Mouse (Mus musculus): Measurements from ENCODE around the gene Orc3. TPM values are rescaled to one million over a fixed set of nuclear protein-coding genes. Genes with fewer than 3 reads are reported as not detected.

The Orc3 gene
- 84.9 TPM in 2 replicates for polyA plus RNA-seq (2015; fragmentation: Nextera tagmentation; extraction: Ambion mirVana)

DNA sequence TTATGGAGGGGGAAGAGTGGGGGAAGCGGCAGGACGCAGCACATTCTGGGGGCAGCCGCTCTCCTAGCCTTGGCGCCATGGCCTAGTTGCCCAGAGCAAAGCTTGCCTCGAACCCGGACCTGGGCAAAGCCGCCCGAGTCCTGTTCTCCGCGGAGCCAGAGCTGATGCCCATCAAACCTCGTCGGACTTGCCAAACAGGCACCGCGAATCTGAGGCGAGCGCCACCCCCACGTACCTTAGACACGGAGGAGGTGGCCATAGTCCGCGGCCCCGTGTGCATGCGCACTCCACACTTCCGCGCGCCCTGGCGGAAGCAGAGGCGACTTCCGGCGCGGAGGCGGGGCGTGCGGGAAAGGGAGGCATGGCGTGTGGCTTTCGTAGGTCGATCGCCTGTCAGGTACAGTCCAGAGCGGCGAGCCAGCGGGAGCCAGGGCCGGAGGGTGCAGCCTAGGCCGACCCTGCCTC is at the start of gene Orc3, which contains the start of gene Rars2:
TSS of gene Orc3 (minus strand) at position 315 of the 465 bp plus-strand sequence.
TSS of gene Rars2 (plus strand) at position 328 of the 465 bp plus-strand sequence.
- under 1% methylated on average over 38 of the region's 42 CpGs for WGBS
- peak within 1 kb of the TSS; percentile 92 for H3K27ac ChIP-seq (ENCODE audit: low read length)
- H3K4me2 ChIP-seq (ENCODE audit: low read depth, low read length) = peak within 1 kb of the TSS; percentile 64
- H3K9ac ChIP-seq (ENCODE audit: low read length) = peak within 1 kb of the TSS; percentile 94
- peak within 1 kb of the TSS; percentile 89 for H3K4me3 ChIP-seq (ENCODE audit: low read length)
- H3K9me3 ChIP-seq (ENCODE audit: control insufficient read depth, low read length) = no peaks in the 10 kb centered on the region
- peaks cover 15% of the 10 kb centered on the region for H3K4me1 ChIP-seq (replicated peaks; ENCODE audit: control insufficient read depth, insufficient read depth, low read length)
- H3K27me3 ChIP-seq (ENCODE audit: control insufficient read depth, insufficient read depth, low read depth, low read length) = no peaks in the 10 kb centered on the region
- ATAC-seq (ENCODE audit: low read depth) = peak; percentile 99
- no peaks in the 10 kb centered on the region for H3K36me3 ChIP-seq (ENCODE audit: control insufficient read depth, insufficient read depth, low read length)

DNA sequence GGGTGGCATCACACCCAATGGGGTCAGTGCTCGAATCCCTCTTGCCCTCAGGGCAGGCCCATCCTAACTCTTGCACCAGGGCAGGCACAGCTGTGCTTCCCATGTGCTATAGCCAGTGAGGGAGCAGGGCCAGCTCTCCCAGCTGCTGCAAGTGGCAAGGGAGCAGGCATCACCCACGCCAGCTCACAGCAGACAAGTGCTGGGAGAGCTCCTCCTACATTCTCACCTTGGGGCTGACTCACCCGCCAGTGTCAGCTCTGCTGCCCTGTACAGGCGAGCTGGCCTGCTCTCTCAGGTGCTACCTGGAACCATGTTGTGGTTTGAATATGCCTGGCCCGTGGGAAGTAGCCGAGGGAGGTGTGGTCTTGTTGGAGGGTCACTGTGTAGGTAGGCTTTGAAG is 47.2 kb upstream of the Orc3 start:
- no peak for ATAC-seq (ENCODE audit: low read depth)
- no peak overlapping the region for H3K9ac ChIP-seq (ENCODE audit: low read length)
- H3K27ac ChIP-seq (ENCODE audit: low read length) = no peak overlapping the region
- 75% methylated on average over 6 of the region's 6 CpGs for WGBS
- H3K27me3 ChIP-seq (ENCODE audit: control insufficient read depth, insufficient read depth, low read depth, low read length) = no peaks in the 10 kb centered on the region
- H3K36me3 ChIP-seq (ENCODE audit: control insufficient read depth, insufficient read depth, low read length) = peaks cover 43% of the 10 kb centered on the region
- no peak overlapping the region for H3K4me2 ChIP-seq (ENCODE audit: low read depth, low read length)
- no peaks in the 10 kb centered on the region for H3K4me1 ChIP-seq (replicated peaks; ENCODE audit: control insufficient read depth, insufficient read depth, low read length)
- no peaks in the 10 kb centered on the region for H3K9me3 ChIP-seq (ENCODE audit: control insufficient read depth, low read length)
- H3K4me3 ChIP-seq (ENCODE audit: low read length) = no peak overlapping the region

DNA sequence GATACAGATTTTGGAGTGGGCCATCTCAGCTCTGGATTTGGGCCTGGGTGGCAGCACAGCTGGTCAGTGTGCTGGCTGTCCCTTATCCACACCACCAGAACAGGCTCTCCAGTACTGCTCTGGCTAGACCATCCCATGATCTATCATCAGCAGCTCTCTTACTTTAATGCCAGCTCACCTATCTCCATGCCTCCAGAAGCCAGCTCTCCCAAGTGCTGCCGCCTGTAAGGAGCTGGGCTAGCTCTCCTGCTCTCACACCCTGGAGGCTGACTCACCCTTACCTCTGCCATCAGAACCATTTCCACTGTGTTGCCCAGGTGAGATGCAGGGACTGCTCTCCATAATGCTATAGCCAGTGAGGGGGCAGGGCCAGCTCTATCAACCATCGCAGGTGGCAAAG is 46.8 kb upstream of the Orc3 start:
- Histone ChIP-seq H3K9me3 (ENCODE audit: control insufficient read depth, low read length) (no peaks in the 10 kb centered on the region), H3K4me2 (ENCODE audit: low read depth, low read length) (no peak overlapping the region), H3K4me1 (replicated peaks; ENCODE audit: control insufficient read depth, insufficient read depth, low read length) (no peaks in the 10 kb centered on the region), H3K36me3 (ENCODE audit: control insufficient read depth, insufficient read depth, low read length) (peaks cover 44% of the 10 kb centered on the region), H3K9ac (ENCODE audit: low read length) (no peak overlapping the region), H3K27ac (ENCODE audit: low read length) (no peak overlapping the region), H3K4me3 (ENCODE audit: low read length) (no peak overlapping the region), H3K27me3 (ENCODE audit: control insufficient read depth, insufficient read depth, low read depth, low read length) (no peaks in the 10 kb centered on the region)
- ATAC-seq (ENCODE audit: low read depth) = no peak
- 87% methylated on average over 2 of the region's 2 CpGs for WGBS

DNA sequence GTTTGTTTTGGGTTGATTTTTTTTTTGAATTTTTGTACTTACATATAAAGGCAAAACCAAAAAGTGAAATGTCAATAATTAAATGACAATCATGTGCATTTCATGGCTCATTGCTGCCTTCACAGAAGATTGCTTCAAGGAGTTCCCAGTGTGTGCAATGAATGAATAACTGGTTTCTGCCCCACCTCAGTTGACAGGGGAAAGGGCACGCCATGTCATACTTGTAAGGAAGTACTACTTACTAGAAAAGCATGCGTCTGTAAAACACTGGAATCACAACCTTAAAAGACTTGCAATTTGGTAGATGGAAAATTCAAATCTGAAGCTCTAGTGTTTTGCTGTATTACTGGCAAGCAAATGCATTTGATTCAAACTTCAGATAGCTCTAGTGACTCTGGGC is 44.3 kb upstream of the Orc3 start:
- Histone ChIP-seq H3K9ac (ENCODE audit: low read length) (no peak overlapping the region), H3K4me1 (replicated peaks; ENCODE audit: control insufficient read depth, insufficient read depth, low read length) (no peaks in the 10 kb centered on the region), H3K4me3 (ENCODE audit: low read length) (no peak overlapping the region), H3K27me3 (ENCODE audit: control insufficient read depth, insufficient read depth, low read depth, low read length) (no peaks in the 10 kb centered on the region), H3K36me3 (ENCODE audit: control insufficient read depth, insufficient read depth, low read length) (peaks cover 41% of the 10 kb centered on the region), H3K27ac (ENCODE audit: low read length) (no peak overlapping the region), H3K4me2 (ENCODE audit: low read depth, low read length) (no peak overlapping the region), H3K9me3 (ENCODE audit: control insufficient read depth, low read length) (no peaks in the 10 kb centered on the region)
- 91% methylated on average over 2 of the region's 2 CpGs for WGBS
- ATAC-seq (ENCODE audit: low read depth) = no peak

DNA sequence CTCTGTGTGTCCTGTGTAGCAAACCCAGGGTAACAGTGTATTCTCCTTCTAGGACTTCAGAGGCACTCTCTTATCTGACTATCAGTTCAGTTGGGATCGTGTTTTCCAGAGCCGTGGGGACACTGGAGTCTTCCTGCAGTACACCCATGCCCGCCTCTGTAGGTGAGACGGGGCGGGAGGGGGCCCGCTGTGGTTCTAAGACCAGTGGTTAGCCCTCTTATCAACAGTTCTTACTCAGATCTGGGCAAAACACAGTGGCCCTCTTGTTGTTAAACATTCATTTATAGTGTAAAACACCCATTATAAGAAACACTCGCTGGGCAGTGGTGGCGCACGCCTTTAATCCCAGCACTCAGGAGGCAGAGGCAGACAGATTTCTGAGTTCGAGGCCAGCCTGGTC is 41.4 kb upstream of the Orc3 start:
- whole genome bisulfite sequencing = 88% methylated on average over 10 of the region's 10 CpGs
- no peak overlapping the region for H3K4me3 ChIP-seq (ENCODE audit: low read length)
- H3K4me2 ChIP-seq (ENCODE audit: low read depth, low read length) = no peak overlapping the region
- H3K4me1 ChIP-seq (replicated peaks; ENCODE audit: control insufficient read depth, insufficient read depth, low read length) = no peaks in the 10 kb centered on the region
- no peak overlapping the region for H3K27ac ChIP-seq (ENCODE audit: low read length)
- peaks cover 29% of the 10 kb centered on the region for H3K36me3 ChIP-seq (ENCODE audit: control insufficient read depth, insufficient read depth, low read length)
- no peak overlapping the region for H3K9ac ChIP-seq (ENCODE audit: low read length)
- ATAC-seq (ENCODE audit: low read depth) = no peak
- no peaks in the 10 kb centered on the region for H3K9me3 ChIP-seq (ENCODE audit: control insufficient read depth, low read length)
- H3K27me3 ChIP-seq (ENCODE audit: control insufficient read depth, insufficient read depth, low read depth, low read length) = no peaks in the 10 kb centered on the region

DNA sequence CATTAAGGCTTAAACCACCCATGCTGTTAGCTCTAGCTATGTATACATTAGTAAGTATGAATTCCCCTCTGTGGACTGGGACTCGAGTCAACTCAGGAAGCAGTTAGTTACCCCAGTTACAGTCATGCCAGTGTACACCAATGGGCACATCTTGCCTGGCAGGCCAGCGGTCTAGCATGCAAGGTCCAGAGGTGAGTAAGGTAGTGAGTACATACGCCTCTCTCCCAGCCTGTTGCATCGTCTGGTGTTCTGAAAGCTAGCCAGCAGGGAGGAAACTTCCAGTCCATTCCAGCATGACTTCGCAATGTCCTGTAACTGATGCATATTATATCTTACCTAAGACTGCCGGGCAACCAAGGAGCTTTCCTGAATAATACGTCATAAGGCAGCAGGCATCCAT is 38.4 kb upstream of the Orc3 start:
- WGBS = 91% methylated on average over 7 of the region's 7 CpGs
- Histone ChIP-seq H3K9ac (ENCODE audit: low read length) (no peak overlapping the region), H3K4me2 (ENCODE audit: low read depth, low read length) (no peak overlapping the region), H3K9me3 (ENCODE audit: control insufficient read depth, low read length) (no peaks in the 10 kb centered on the region), H3K27me3 (ENCODE audit: control insufficient read depth, insufficient read depth, low read depth, low read length) (no peaks in the 10 kb centered on the region), H3K4me1 (replicated peaks; ENCODE audit: control insufficient read depth, insufficient read depth, low read length) (no peaks in the 10 kb centered on the region), H3K4me3 (ENCODE audit: low read length) (no peak overlapping the region), H3K36me3 (ENCODE audit: control insufficient read depth, insufficient read depth, low read length) (peaks cover 14% of the 10 kb centered on the region), H3K27ac (ENCODE audit: low read length) (no peak overlapping the region)
- no peak for ATAC-seq (ENCODE audit: low read depth)

DNA sequence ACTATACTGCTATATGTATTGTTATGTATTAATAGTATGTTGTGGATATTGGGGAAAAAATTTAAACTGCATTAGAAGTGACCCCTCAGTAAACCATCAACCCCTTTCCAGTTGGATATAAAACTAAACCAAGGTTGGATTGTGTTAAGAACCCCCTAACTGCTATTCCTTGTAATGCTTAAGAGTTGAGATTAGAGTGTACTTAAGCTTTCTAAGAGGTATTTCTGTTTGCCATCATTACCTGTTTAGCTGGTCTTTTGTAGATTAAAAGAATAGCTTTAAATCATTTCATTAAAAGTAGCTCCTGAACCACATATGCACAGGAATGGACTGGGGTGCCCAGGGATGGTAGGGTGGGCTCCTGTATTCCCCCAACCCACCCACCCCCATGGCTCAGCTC is 30.0 kb upstream of the Orc3 start:
- H3K9ac ChIP-seq (ENCODE audit: low read length) = no peak overlapping the region
- no peaks in the 10 kb centered on the region; the same call in 1 of the 2 replicates for H3K4me1 ChIP-seq (replicated peaks; ENCODE audit: control insufficient read depth, insufficient read depth, low read length)
- peak; percentile 60; the same call in 1 of the 2 replicates for ATAC-seq (ENCODE audit: low read depth)
- peak overlapping the region; percentile 44; the same call in 1 of the 2 replicates for H3K27ac ChIP-seq (ENCODE audit: low read length)
- H3K36me3 ChIP-seq (ENCODE audit: control insufficient read depth, insufficient read depth, low read length) = peaks cover 29% of the 10 kb centered on the region
- 0 out of 2 replicates have a peak overlapping the region, but pooled peaks have one; percentile 7 for H3K4me2 ChIP-seq (ENCODE audit: low read depth, low read length)
- H3K4me3 ChIP-seq (ENCODE audit: low read length) = no peak overlapping the region
- H3K27me3 ChIP-seq (ENCODE audit: control insufficient read depth, insufficient read depth, low read depth, low read length) = no peaks in the 10 kb centered on the region
- H3K9me3 ChIP-seq (ENCODE audit: control insufficient read depth, low read length) = no peaks in the 10 kb centered on the region

DNA sequence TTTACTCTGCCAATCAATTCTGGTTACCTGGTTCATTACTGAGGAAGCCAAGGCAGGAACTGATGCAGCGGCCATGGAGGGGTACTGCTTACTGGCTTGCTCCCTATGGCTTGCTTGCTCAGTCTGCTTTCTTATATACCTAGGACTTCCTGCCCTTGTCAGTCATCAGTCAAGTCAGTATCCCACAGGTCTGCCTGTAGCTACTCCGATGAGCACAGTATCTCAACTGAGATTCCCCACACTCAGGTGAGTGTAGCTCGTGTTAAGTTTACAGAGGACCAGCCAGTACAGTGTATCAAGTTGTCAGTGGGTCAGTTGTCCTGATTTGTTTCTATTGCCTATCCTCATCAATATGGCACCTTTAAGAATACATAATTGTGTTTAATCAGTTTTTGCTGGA is 26.0 kb upstream of the Orc3 start:
- Histone ChIP-seq H3K27me3 (ENCODE audit: control insufficient read depth, insufficient read depth, low read depth, low read length) (no peaks in the 10 kb centered on the region), H3K4me1 (replicated peaks; ENCODE audit: control insufficient read depth, insufficient read depth, low read length) (no peaks in the 10 kb centered on the region; the same call in 1 of the 2 replicates), H3K36me3 (ENCODE audit: control insufficient read depth, insufficient read depth, low read length) (peaks cover 17% of the 10 kb centered on the region), H3K9me3 (ENCODE audit: control insufficient read depth, low read length) (no peaks in the 10 kb centered on the region), H3K4me3 (ENCODE audit: low read length) (no peak overlapping the region), H3K4me2 (ENCODE audit: low read depth, low read length) (no peak overlapping the region), H3K9ac (ENCODE audit: low read length) (no peak overlapping the region), H3K27ac (ENCODE audit: low read length) (no peak overlapping the region)
- no peak for ATAC-seq (ENCODE audit: low read depth)
- 95% methylated on average over 3 of the region's 3 CpGs for WGBS

DNA sequence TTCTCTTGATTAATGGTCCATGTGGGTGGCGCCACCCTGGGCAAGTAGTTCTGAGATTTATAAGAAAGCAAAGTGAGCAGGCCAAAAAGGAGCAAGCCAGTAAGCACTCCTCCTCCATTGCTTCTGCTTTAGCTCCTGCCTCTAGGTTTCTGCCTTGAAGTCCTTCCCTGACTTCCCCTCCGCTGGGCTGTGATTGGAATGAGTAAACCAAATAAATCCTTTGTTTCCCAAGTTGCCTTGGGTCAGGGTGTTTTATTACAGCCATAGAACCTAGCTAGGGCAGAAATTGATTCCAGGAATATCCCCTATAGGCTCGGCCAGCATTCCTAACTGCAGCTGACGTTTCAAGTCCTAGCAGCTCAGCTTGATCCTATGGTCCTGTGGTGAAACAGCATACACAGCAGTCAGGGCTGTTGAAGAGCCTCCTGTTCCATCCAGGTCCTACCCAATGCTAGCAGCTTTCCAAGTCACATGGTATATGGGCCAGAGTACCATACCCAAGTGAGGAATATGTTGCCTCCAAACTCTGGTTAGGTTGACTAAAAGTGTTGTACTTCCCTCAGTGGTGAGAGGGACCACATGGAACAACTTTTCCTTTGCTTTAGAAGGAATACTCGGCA is 25.1 kb upstream of the Orc3 start:
- 81% methylated on average over 5 of the region's 5 CpGs for WGBS
- no peaks in the 10 kb centered on the region for H3K27me3 ChIP-seq (ENCODE audit: control insufficient read depth, insufficient read depth, low read depth, low read length)

More for the DNA sequence above, 25.1 kb upstream of the Orc3 start:
- no peak overlapping the region for H3K9ac ChIP-seq (ENCODE audit: low read length)
- H3K4me3 ChIP-seq (ENCODE audit: low read length) = no peak overlapping the region
- no peaks in the 10 kb centered on the region for H3K9me3 ChIP-seq (ENCODE audit: control insufficient read depth, low read length)
- no peaks in the 10 kb centered on the region for H3K4me1 ChIP-seq (replicated peaks; ENCODE audit: control insufficient read depth, insufficient read depth, low read length)
- H3K4me2 ChIP-seq (ENCODE audit: low read depth, low read length) = no peak overlapping the region
- no peak for ATAC-seq (ENCODE audit: low read depth)
- H3K27ac ChIP-seq (ENCODE audit: low read length) = no peak overlapping the region
- H3K36me3 ChIP-seq (ENCODE audit: control insufficient read depth, insufficient read depth, low read length) = peaks cover 17% of the 10 kb centered on the region

Measured in lung, embryonic 16.5 days (tissue).